Mouse (Mus musculus) stomach, postnatal 0 days (tissue): ENCODE measurements around the gene Gm49322. TPM values are rescaled to one million over a fixed set of nuclear protein-coding genes. Genes with fewer than 3 reads are reported as not detected.

Source experiments
- ATAC-seq: fragments of 200-750 bp; cut with Nextera tagmentation; 2 replicates; pipeline ENCODE4 v1.8.0; 2017; ENCODE audit not compliant: low FRiP score, low TSS enrichment
- DNase-seq: peaks from one replicate; pipeline ENCODE4 v3.0.0-alpha.2; 2016; ENCODE audit warnings: low spot score
- H3K27ac ChIP-seq: fragments of 300-500 bp; sonication (generic); replicated peaks from 2 replicates; pipeline ENCODE4 v1.5.1; 2014; ENCODE audit warnings: mild to moderate bottlenecking, control low read depth
- H3K27me3 ChIP-seq: fragments of 300-500 bp; sonication (generic); 2 replicates; pipeline ENCODE4 v1.6.1; 2014; ENCODE audit warnings: low read length; ENCODE audit not compliant: control insufficient read depth, insufficient read depth
- H3K36me3 ChIP-seq: fragments of 300-500 bp; sonication (generic); 2 replicates; pipeline ENCODE4 v1.6.1; 2014; ENCODE audit warnings: low read length, mixed read lengths; ENCODE audit not compliant: control insufficient read depth, insufficient read depth
- H3K4me1 ChIP-seq: fragments of 300-500 bp; sonication (generic); replicated peaks from 2 replicates; pipeline ENCODE4 v1.6.1; 2014; ENCODE audit warnings: antibody characterized with exemption; ENCODE audit not compliant: control insufficient read depth, insufficient read depth
- H3K4me2 ChIP-seq: fragments of 300-500 bp; sonication (generic); replicated peaks from 2 replicates; pipeline ENCODE4 v1.6.1; 2014; ENCODE audit warnings: low read depth, mild to moderate bottlenecking, control low read depth, moderate library complexity
- H3K4me3 ChIP-seq: fragments of 300-500 bp; sonication (generic); 2 replicates; pipeline ENCODE4 v1.5.1; 2014; ENCODE audit warnings: low read depth, low read length, control low read depth
- H3K9ac ChIP-seq: fragments of 300-500 bp; sonication (generic); 2 replicates; pipeline ENCODE4 v1.6.1; 2014; ENCODE audit warnings: mild to moderate bottlenecking, low read length, control low read depth, mixed read lengths
- H3K9me3 ChIP-seq: fragments of 300-500 bp; sonication (generic); 2 replicates; pipeline ENCODE4 v1.6.1; 2016; ENCODE audit warnings: low read length; ENCODE audit not compliant: control insufficient read depth
- CTCF ChIP-seq: IDR thresholded peaks from 2 replicates; pipeline ENCODE4 v1.5.1; 2016; ENCODE audit warnings: antibody characterized with exemption, low read depth, mild to moderate bottlenecking, moderate library complexity
- EP300 ChIP-seq: optimal IDR thresholded peaks from 2 replicates; pipeline ENCODE3; 2016; ENCODE audit warnings: antibody characterized with exemption
- WGBS: fragments of 180-500 bp; shearing (Covaris S2); extraction: QIAGEN DNeasy Blood & Tissue Kit; methylation state at CpG from one replicate; pipeline ENCODE4 v1.1.7; 2014; 5-methylcytosine and 5-hydroxymethylcytosine counted together
- microRNA-seq: library from miRNA; unstranded; fragments of <30 nt; microRNA quantifications from one replicate; pipeline ENCODE4, GENCODE M21; 2016
- polyA plus RNA-seq: library from polyadenylated mRNA; unstranded; fragments of >200 nt; fragmentation: Nextera tagmentation; extraction: Ambion mirVana; gene quantifications from 2 replicates; pipeline ENCODE4 v1.2.1, GENCODE M21; 2015

Gene Gm49322
- polyA plus RNA-seq, 1 experiment from 2014 or later, result 1.7 TPM

DNA sequence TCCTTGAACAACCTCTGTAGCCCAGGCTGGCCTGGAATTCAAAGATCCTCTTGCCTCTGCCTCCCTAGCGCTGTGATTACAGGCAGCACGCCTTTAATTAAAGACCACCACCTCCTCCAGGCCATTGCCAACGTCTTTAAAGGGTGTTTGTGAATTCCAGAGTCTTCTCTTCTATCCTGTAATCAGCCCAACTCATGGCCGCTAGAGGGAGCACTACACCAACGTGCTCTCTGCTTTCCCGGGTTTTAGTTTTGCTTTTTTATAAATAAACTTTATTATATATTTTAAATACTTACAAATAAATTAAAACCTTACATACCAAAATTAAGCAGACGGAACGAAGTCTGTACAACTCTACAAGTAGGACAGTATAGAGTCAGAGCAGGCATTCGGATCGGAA is 53.4 kb downstream of the Gm49322 start:
- Histone ChIP-seq H3K27me3 (no peaks in the 10 kb centered on the region), H3K4me2 (peak overlapping the region; percentile 37), H3K36me3 (no peaks in the 10 kb centered on the region), H3K9me3 (no peaks in the 10 kb centered on the region), H3K4me1 (peaks cover 8% of the 10 kb centered on the region; the same call in 1 of the 2 replicates), H3K27ac (peak overlapping the region; percentile 53; the same call in 1 of the 2 replicates), H3K4me3 (peak overlapping the region; percentile 20), H3K9ac (0 out of 2 replicates have a peak overlapping the region, but pooled peaks have one; percentile 32)
- ATAC-seq (no peak), DNase-seq (peak; percentile 69)
- TF ChIP-seq CTCF (peak; percentile 84), EP300 (no peak)
- WGBS, result 7% methylated on average over 10 of the region's 10 CpGs

DNA sequence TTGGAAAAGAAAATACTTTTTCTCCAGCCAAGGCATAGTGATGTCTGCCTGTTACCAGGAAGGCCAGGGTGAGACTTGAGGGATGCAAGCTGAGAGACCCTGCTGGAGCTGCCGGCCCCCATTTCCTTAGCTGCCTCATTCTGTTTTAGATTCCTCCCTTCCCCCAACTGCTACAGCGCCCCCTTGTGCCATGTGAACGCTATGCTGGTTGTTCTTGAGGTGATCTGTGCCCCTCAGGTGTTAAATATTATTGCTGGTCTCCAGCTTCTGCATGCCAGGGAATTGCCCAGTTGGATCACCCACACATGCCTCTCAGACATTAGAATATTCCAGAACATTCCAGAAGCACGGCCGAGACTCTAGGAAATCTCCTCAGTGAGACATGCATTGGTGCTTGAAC is 55.3 kb downstream of the Gm49322 start:
- Histone ChIP-seq H3K27ac (no peak overlapping the region), H3K4me1 (peaks cover 6% of the 10 kb centered on the region; the same call in 1 of the 2 replicates), H3K36me3 (peaks cover 4% of the 10 kb centered on the region), H3K9me3 (no peaks in the 10 kb centered on the region), H3K27me3 (no peaks in the 10 kb centered on the region), H3K4me2 (no peak overlapping the region), H3K4me3 (no peak overlapping the region), H3K9ac (no peak overlapping the region)
- DNase-seq, result peak; percentile 71
- no peak for ATAC-seq
- 31% methylated on average over 5 of the region's 5 CpGs for WGBS
- TF ChIP-seq CTCF (peak; percentile 80), EP300 (no peak)

DNA sequence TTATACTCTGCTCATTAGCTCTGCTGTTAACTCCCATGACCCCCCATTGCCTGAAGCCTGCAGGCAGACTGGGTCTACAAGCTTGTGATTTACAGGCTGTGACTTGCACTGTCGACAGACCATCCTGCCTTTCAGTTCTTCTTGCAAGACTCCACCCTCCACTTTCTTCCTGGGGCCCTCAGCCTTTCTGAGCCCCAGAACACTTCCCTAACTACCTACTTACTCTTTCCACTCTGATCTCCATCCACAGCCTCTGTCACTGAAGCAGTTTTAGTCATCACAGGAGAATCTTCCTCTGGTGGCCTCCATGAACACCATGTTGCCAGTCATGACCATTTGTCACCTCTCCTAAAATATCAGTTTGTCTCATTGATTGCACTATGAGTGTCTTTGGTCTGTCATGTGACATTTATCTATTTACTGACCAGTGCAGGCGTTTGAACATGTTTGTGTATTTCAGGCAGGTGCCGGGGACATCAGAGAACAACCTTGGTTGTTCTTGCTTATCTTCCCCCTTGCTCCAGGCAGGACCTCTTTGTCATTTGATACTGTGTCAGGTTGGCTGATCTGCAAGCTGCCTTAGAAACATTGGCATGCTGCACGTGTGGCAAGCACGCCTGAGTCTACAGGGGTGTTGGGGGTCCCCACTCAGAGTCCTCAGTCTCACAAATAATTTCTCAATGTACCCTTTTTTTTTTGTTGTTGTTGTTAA is 57.8 kb downstream of the Gm49322 start:
- H3K4me2 ChIP-seq, result no peak overlapping the region
- no peaks in the 10 kb centered on the region for H3K27me3 ChIP-seq
- TF ChIP-seq CTCF (no peak), EP300 (no peak)
- no peak for ATAC-seq
- peaks cover 24% of the 10 kb centered on the region for H3K36me3 ChIP-seq
- peaks cover 6% of the 10 kb centered on the region; the same call in 1 of the 2 replicates for H3K4me1 ChIP-seq
- peak overlapping the region; percentile 94 for H3K27ac ChIP-seq
- H3K9me3 ChIP-seq, result no peaks in the 10 kb centered on the region
- no peak overlapping the region for H3K9ac ChIP-seq
- no peak for DNase-seq
- WGBS, result 26% methylated on average over 5 of the region's 5 CpGs
- H3K4me3 ChIP-seq, result no peak overlapping the region

DNA sequence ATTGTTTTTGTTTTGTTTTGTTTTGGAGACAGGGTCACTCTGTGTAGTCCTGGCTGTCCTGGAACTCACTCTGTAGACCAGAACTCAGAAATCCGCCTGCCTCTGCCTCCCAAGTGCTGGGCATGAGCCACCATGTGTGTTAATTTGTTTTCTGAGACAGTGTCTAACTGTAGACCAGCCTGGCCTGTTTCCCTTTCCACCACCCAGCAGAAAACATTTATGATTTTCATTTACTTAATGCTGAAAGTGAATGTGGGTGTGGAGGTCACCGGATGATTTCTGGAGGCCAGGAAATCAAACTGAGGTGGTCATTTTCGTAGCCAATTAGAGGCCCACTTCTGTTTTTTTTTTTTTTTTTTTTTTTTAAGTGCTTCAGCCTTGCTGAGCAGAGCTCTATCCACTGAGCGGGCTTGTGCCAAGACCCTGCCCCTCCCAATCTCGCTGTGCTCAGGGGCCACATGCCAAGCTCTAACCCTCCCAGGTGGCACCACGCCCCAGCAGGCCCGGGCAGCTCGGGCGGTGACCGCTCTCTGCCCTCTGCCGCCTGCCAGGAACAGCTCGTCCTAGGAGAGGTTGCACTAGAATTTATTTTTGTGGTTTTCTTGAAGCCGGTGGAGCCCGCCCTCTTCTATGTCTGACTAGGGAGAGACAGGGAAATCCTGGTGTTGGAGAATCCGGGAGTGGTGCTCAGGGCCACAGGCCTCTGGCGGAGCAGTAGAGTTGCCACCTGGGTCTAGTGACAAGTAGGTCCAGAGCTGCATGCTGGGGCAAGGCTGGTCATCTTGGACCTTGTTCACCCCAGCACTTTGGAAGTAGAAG is 58.6 kb downstream of the Gm49322 start:
- no peaks in the 10 kb centered on the region for H3K27me3 ChIP-seq
- H3K9me3 ChIP-seq, result no peaks in the 10 kb centered on the region
- H3K36me3 ChIP-seq, result peaks cover 31% of the 10 kb centered on the region
- DNase-seq (peak; percentile 91), ATAC-seq (peak; percentile 85)
- WGBS, result 10% methylated on average over 16 of the region's 16 CpGs
- peaks cover 6% of the 10 kb centered on the region; the same call in 1 of the 2 replicates for H3K4me1 ChIP-seq
- peak overlapping the region; percentile 94 for H3K27ac ChIP-seq
- TF ChIP-seq EP300 (peak; percentile 93), CTCF (peak; percentile 24; the same call in 1 of the 2 replicates)
- H3K4me2 ChIP-seq, result peak overlapping the region; percentile 35; the same call in 1 of the 2 replicates
- H3K4me3 ChIP-seq, result no peak overlapping the region
- peak overlapping the region; percentile 43; the same call in 1 of the 2 replicates for H3K9ac ChIP-seq

DNA sequence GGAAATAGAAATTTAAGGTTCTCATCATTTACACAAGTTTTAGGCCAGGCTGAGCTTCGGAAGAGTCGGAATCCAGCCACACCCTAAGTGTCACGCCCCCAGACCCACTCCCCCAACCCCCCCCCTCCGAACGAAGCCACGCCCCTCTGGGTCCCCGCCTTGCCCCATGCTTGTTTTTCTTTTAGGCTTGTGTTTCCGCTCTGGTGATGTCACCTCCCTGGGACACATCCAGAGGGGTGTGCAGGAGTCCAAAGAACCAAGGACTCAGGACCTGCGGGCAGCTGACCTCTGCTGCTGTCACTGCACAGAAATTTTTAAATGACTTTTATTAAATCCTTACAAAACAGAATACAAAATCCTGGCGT is 59.2 kb downstream of the Gm49322 start:
- TF ChIP-seq CTCF, result no peak
- TF ChIP-seq EP300, result no peak
- ATAC-seq, result peak; percentile 63
- peaks cover 36% of the 10 kb centered on the region for H3K36me3 ChIP-seq
- 2% methylated on average over 10 of the region's 10 CpGs for WGBS
- peak overlapping the region; percentile 43; the same call in 1 of the 2 replicates for H3K9ac ChIP-seq
- DNase-seq, result peak; percentile 74
- H3K27me3 ChIP-seq, result no peaks in the 10 kb centered on the region
- peak overlapping the region; percentile 35; the same call in 1 of the 2 replicates for H3K4me2 ChIP-seq
- H3K27ac ChIP-seq, result peak overlapping the region; percentile 94
- no peak overlapping the region for H3K4me3 ChIP-seq
- peaks cover 6% of the 10 kb centered on the region; the same call in 1 of the 2 replicates for H3K4me1 ChIP-seq
- no peaks in the 10 kb centered on the region for H3K9me3 ChIP-seq

Small RNAs within 50 kb of the gene (microRNA-seq; reads per million reads assigned to microRNA genes)
- gene Mir6912, result not detected

Other genes starting within 250 kb of the Gm49322 start
- 0.07 TPM in 2 replicates for gene Plk5, start 249.6 kb upstream of the Gm49322 start, polyA plus RNA-seq
- gene Mex3d, start 218.4 kb upstream of the Gm49322 start, polyA plus RNA-seq, result 4.1 and 4.5 TPM in 2 replicates
- gene Mbd3, start 206.5 kb upstream of the Gm49322 start, polyA plus RNA-seq, result 81.1 and 82.9 TPM in 2 replicates
- 859 and 899 TPM in 2 replicates for gene Uqcr11, start 199.2 kb upstream of the Gm49322 start, polyA plus RNA-seq
- gene Tcf3, start 172.4 kb upstream of the Gm49322 start, polyA plus RNA-seq, result 30.9 and 37.0 TPM in 2 replicates
- 0.01 and 0.02 TPM in 2 replicates for gene Onecut3, start 111.2 kb upstream of the Gm49322 start, polyA plus RNA-seq
- gene Atp8b3, start 66.9 kb upstream of the Gm49322 start, polyA plus RNA-seq, result 0.02 and 0.10 TPM in 2 replicates
- 7.1 and 8.5 TPM in 2 replicates for gene Rexo1, start 44.5 kb upstream of the Gm49322 start, polyA plus RNA-seq
- 8.3 and 8.4 TPM in 2 replicates for gene Klf16, start 28.7 kb upstream of the Gm49322 start, polyA plus RNA-seq
- 92.5 and 103 TPM in 2 replicates for gene Abhd17a, start 15.7 kb upstream of the Gm49322 start, polyA plus RNA-seq
- 67.8 and 77.3 TPM in 2 replicates for gene Scamp4, start 3.1 kb upstream of the Gm49322 start, polyA plus RNA-seq
- 4.1 and 4.3 TPM in 2 replicates for gene Adat3, start 3.1 kb upstream of the Gm49322 start, polyA plus RNA-seq
- 75.4 and 83.9 TPM in 2 replicates for gene Csnk1g2, start 16.8 kb downstream of the Gm49322 start, polyA plus RNA-seq
- 28.3 and 30.0 TPM in 2 replicates for gene Btbd2, start 51.0 kb downstream of the Gm49322 start, polyA plus RNA-seq
- 55.2 and 61.7 TPM in 2 replicates for gene Mknk2, start 72.1 kb downstream of the Gm49322 start, polyA plus RNA-seq
- 22.9 and 23.9 TPM in 2 replicates for gene Mob3a, start 96.0 kb downstream of the Gm49322 start, polyA plus RNA-seq
- 14.8 and 18.0 TPM in 2 replicates for gene Izumo4, start 96.2 kb downstream of the Gm49322 start, polyA plus RNA-seq
- gene Ap3d1, start 136.2 kb downstream of the Gm49322 start, polyA plus RNA-seq, result 38.7 and 42.7 TPM in 2 replicates
- gene Dot1l, start 149.2 kb downstream of the Gm49322 start, polyA plus RNA-seq, result 5.4 and 6.2 TPM in 2 replicates
- 27.7 and 31.8 TPM in 2 replicates for gene Sf3a2, start 192.2 kb downstream of the Gm49322 start, polyA plus RNA-seq
- gene Plekhj1, start 192.6 kb downstream of the Gm49322 start, polyA plus RNA-seq, result 62.0 and 65.8 TPM in 2 replicates
- 6.8 and 6.9 TPM in 2 replicates for gene Amh, start 199.2 kb downstream of the Gm49322 start, polyA plus RNA-seq
- 0.86 and 0.96 TPM in 2 replicates for gene Jsrp1, start 207.5 kb downstream of the Gm49322 start, polyA plus RNA-seq
- 1,070 and 1,103 TPM in 2 replicates for gene Oaz1, start 220.6 kb downstream of the Gm49322 start, polyA plus RNA-seq
- gene Lingo3, start 238.0 kb downstream of the Gm49322 start, polyA plus RNA-seq, result 0.12 and 0.17 TPM in 2 replicates
- gene Lsm7, start 249.2 kb downstream of the Gm49322 start, polyA plus RNA-seq, result 176 and 180 TPM in 2 replicates
- gene Sppl2b, start 249.3 kb downstream of the Gm49322 start, polyA plus RNA-seq, result 17.7 and 23.0 TPM in 2 replicates